Mouse (Mus musculus) left cerebral cortex, adult 11 months (tissue): Measurements from ENCODE around the gene Cux1.

Experiments
- DNase-seq: peaks from one replicate; pipeline ENCODE4 v3.0.0; 2022; ENCODE audit warnings: low spot score

The Cux1 gene

GRCm38 (mm10) chr5:136506262-136506661 is 61.0 kb downstream of the Cux1 start:
- DNase-seq: no peak

- no peak for DNase-seq
Measured at GRCm38 (mm10) chr5:136502491-136503086, 64.7 kb downstream of the Cux1 start.

- no peak for DNase-seq
Measured at GRCm38 (mm10) chr5:136500307-136500871, 66.9 kb downstream of the Cux1 start.

GRCm38 (mm10) chr5:136499316-136499715 is 68.0 kb downstream of the Cux1 start:
- DNase-seq: no peak

- no peak for DNase-seq
Measured at GRCm38 (mm10) chr5:136498741-136499140, 68.5 kb downstream of the Cux1 start.

- no peak for DNase-seq
Measured at GRCm38 (mm10) chr5:136497301-136497700, 70.0 kb downstream of the Cux1 start.

- no peak for DNase-seq
Measured at GRCm38 (mm10) chr5:136495581-136495980, 71.7 kb downstream of the Cux1 start.

- no peak for DNase-seq
Measured at GRCm38 (mm10) chr5:136494927-136495326, 72.4 kb downstream of the Cux1 start.

GRCm38 (mm10) chr5:136494288-136494687 is 73.0 kb downstream of the Cux1 start:
- DNase-seq: no peak

GRCm38 (mm10) chr5:136489450-136489849 is 77.8 kb downstream of the Cux1 start:
- no peak for DNase-seq

GRCm38 (mm10) chr5:136488721-136489120 is 78.6 kb downstream of the Cux1 start:
- DNase-seq: no peak

- no peak for DNase-seq
Measured at GRCm38 (mm10) chr5:136488223-136488622, 79.1 kb downstream of the Cux1 start.

- peak; percentile 41 for DNase-seq
Measured at GRCm38 (mm10) chr5:136487397-136488093, 79.7 kb downstream of the Cux1 start.

- no peak for DNase-seq
Measured at GRCm38 (mm10) chr5:136486401-136486800, 80.9 kb downstream of the Cux1 start.

- DNase-seq: no peak
Measured at GRCm38 (mm10) chr5:136485397-136485796, 81.9 kb downstream of the Cux1 start.

GRCm38 (mm10) chr5:136482434-136482833 is 84.9 kb downstream of the Cux1 start:
- no peak for DNase-seq

- DNase-seq: no peak
Measured at GRCm38 (mm10) chr5:136480541-136480940, 86.7 kb downstream of the Cux1 start.

- no peak for DNase-seq
Measured at GRCm38 (mm10) chr5:136479801-136480200, 87.5 kb downstream of the Cux1 start.

- no peak for DNase-seq
Measured at GRCm38 (mm10) chr5:136479024-136479763, 88.1 kb downstream of the Cux1 start.

GRCm38 (mm10) chr5:136476272-136476671 is 91.0 kb downstream of the Cux1 start:
- DNase-seq: no peak

- no peak for DNase-seq
Measured at GRCm38 (mm10) chr5:136475161-136475560, 92.1 kb downstream of the Cux1 start.

GRCm38 (mm10) chr5:136474086-136474485 is 93.2 kb downstream of the Cux1 start:
- DNase-seq: no peak

- no peak for DNase-seq
Measured at GRCm38 (mm10) chr5:136473337-136473736, 94.0 kb downstream of the Cux1 start.
